Mouse (Mus musculus): ENCODE measurements around the gene Rgs7bp.
"Not testable (repeated sequence)": the region's sequence is repeated elsewhere in the genome, so short reads cannot be mapped to it uniquely, and the experiment has no call there.

Rgs7bp gene

GRCm38 (mm10) chr13:104931635-104932532 lies 122.8 kb downstream of the Rgs7bp start:
- DNase-seq: no peak

- no peak for DNase-seq
Measured at GRCm38 (mm10) chr13:104930814-104931213, 123.9 kb downstream of the Rgs7bp start.

- DNase-seq: no peak
Measured at GRCm38 (mm10) chr13:104918663-104919062, 136.1 kb downstream of the Rgs7bp start.

- DNase-seq: not testable (repeated sequence)
Measured at GRCm38 (mm10) chr13:104916771-104917170, 138.0 kb downstream of the Rgs7bp start.

- DNase-seq: no peak
Measured at GRCm38 (mm10) chr13:104916106-104916505, 138.6 kb downstream of the Rgs7bp start.

DNA sequence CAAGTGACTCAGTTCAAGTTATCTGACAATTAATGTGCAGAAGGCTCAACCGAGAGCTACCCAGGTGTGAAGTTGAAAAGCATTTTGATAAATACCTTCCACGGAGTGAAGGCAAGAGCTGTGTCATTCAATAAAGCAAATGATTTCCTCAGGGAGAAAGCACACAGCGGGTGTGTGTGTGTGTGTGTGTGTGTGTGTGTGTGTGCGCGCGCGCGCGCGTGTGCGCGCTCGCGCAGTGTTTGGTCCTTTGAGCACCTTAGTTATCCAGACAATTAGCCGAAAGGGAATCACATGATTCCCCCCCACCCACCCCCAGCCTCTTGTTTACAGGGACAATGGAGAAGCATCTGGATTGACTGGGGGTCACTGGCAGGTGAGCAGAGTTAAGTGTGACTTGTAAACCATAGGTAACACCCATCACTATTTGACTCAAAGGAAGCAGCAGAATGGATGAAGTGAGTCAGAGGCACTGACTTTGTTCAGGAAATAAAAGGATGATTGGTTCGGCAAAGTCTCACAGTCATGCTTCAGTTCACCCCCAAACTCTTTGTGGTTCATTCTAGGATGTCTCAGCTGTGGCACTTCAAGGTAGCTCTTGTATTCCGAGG lies 140.3 kb downstream of the Rgs7bp start:
- no peak for DNase-seq

DNA sequence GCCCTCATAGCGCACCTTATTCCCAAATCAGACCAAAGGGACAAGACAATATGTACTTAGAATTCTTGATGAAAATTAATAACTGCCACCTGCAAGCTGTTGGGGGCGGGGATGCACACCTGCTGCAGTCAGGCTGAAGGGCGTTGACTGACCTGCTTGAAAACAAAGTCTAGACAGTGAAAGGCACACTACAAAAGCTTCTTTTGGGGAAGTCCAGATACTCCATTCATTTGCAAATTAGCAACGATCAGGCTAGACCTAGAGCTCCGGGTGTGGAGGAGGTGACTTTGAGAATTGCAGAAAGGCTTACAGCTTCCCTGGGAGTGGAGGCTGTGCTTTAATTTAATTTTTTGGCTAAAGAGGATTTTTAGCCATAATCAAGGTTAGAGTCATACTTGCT lies 143.1 kb downstream of the Rgs7bp start:
- DNase-seq: not testable (repeated sequence)

DNA sequence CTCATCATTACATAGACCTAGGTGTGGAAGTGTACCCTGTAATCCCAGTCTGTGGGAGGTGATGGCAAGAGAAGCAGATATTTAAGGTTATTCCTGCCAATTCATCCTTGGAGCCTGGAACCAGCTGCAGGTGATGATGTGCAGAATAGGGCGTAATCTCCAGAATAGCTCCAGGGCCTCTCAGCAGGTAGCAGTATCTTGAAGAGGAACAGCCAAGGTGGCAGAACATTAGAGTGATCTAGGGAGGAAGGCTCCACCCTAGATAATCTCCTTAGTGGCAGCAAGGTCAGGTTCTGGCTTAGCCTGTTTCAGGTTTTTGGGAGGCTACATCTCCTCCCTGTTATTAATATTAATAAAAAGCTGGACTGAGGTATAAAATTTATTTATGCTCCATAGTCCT lies 143.7 kb downstream of the Rgs7bp start:
- DNase-seq: not testable (repeated sequence)

DNA sequence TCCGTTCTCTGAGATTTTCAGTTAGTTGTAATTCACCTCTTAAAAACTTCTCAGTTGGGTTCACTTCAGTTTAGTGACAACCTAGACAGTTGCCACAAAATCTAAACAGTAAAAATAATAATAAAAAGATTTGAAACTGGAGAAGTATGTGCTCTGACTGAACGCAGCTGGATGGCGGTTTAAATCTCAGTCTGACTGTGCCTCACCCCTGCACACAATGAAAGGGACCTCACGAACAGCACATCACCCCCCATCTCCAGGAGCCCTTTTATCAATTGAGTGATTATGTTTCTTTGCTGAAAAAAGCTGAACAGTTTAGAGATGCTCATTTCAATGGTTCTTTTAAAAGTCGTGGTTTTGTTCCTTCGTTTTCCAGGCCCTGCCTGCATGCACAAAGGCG lies 146.0 kb downstream of the Rgs7bp start:
- no peak for DNase-seq

All from layer of hippocampus, adult 9-11 months (tissue).